Mouse (Mus musculus) spleen, adult 2 months (tissue): ENCODE data around the gene Gm4737.

Experiments used
- CTCF ChIP-seq: fragments of 200-500 bp; IDR thresholded peaks from 2 replicates; pipeline ENCODE4 v1.5.1; 2011; ENCODE audit warnings: mild to moderate bottlenecking, inconsistent platforms; ENCODE audit not compliant: insufficient read depth, insufficient read length, insufficient replicate concordance; ENCODE audit errors: extremely low read depth
- POLR2A ChIP-seq: fragments of 200-500 bp; IDR thresholded peaks from 2 replicates; pipeline ENCODE4 v1.6.1; 2011; ENCODE audit warnings: low read depth, low read length, inconsistent platforms

DNA sequence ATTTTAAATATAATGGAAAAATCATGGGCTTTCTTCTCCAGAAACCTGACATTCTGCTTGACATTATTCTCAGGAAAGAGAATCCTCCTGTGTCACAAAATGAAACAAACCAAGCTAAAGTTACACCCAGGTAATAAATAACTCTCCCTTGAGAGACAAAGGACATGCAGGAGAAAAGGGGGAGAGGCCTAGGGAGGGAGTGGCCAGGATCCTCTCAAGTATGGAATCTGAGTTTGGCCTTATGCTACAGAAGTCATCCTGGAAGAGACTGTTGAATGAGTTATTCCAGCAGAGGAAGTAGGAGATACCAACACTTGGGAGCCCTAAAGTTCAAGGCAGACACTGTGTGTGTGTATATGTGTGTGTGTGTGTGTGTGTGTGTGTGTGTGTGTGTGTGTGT lies 32.6 kb downstream of the Gm4737 start:
- TF ChIP-seq CTCF (no peak), POLR2A (no peak)
